Mouse (Mus musculus) left cerebral cortex, adult 11 months (tissue): ENCODE measurements around the gene Gm10974.

Source experiments
- DNase-seq: peaks from one replicate; pipeline ENCODE4 v3.0.0; 2022; ENCODE audit warnings: low spot score

Gene Gm10974

GRCm38 (mm10) chr7:66365904-66366303 is at the start of gene Gm10974:
TSS of gene Gm10974 (plus strand) at chr7:66365905.
- no peak for DNase-seq

- no peak for DNase-seq
These were observed 47.6 kb upstream of the Gm10974 start for GRCm38 (mm10) chr7:66318147-66318546.

GRCm38 (mm10) chr7:66320996-66321395 is 44.7 kb upstream of the Gm10974 start:
- no peak for DNase-seq

- no peak for DNase-seq
These were observed 42.3 kb upstream of the Gm10974 start for GRCm38 (mm10) chr7:66323252-66324015.

GRCm38 (mm10) chr7:66325419-66326053 is 40.2 kb upstream of the Gm10974 start:
- DNase-seq = no peak

GRCm38 (mm10) chr7:66327516-66327915 is 38.2 kb upstream of the Gm10974 start:
- DNase-seq = no peak

- no peak for DNase-seq
These were observed 35.1 kb upstream of the Gm10974 start for GRCm38 (mm10) chr7:66330610-66331009.

GRCm38 (mm10) chr7:66332340-66332739 is 33.4 kb upstream of the Gm10974 start:
- DNase-seq = no peak

- no peak for DNase-seq
These were observed 31.7 kb upstream of the Gm10974 start for GRCm38 (mm10) chr7:66333906-66334500.

GRCm38 (mm10) chr7:66336955-66337354 is 28.8 kb upstream of the Gm10974 start:
- no peak for DNase-seq

- no peak for DNase-seq
These were observed 26.1 kb upstream of the Gm10974 start for GRCm38 (mm10) chr7:66339625-66340024.

GRCm38 (mm10) chr7:66340044-66340443 is 25.7 kb upstream of the Gm10974 start:
- DNase-seq = no peak

GRCm38 (mm10) chr7:66342323-66342722 is 23.4 kb upstream of the Gm10974 start:
- peak; percentile 8 for DNase-seq

- DNase-seq = no peak
These were observed 22.9 kb upstream of the Gm10974 start for GRCm38 (mm10) chr7:66342831-66343230.

- no peak for DNase-seq
These were observed 22.4 kb upstream of the Gm10974 start for GRCm38 (mm10) chr7:66343307-66343706.

GRCm38 (mm10) chr7:66346959-66347663 is 18.6 kb upstream of the Gm10974 start:
- DNase-seq = no peak

GRCm38 (mm10) chr7:66348588-66348987 is 17.1 kb upstream of the Gm10974 start:
- DNase-seq = no peak

GRCm38 (mm10) chr7:66349670-66350069 is 16.0 kb upstream of the Gm10974 start:
- DNase-seq = no peak

- DNase-seq = no peak
These were observed 14.6 kb upstream of the Gm10974 start for GRCm38 (mm10) chr7:66351074-66351473.

GRCm38 (mm10) chr7:66354911-66355310 is 10.8 kb upstream of the Gm10974 start:
- no peak for DNase-seq

- no peak for DNase-seq
These were observed 9.7 kb upstream of the Gm10974 start for GRCm38 (mm10) chr7:66355791-66356522.

- DNase-seq = no peak
These were observed 7.2 kb upstream of the Gm10974 start for GRCm38 (mm10) chr7:66358461-66358860.
